Mouse (Mus musculus) embryonic facial prominence, embryonic 14.5 days (tissue): ENCODE measurements around the gene Cdk14. TPM values are rescaled to one million over a fixed set of nuclear protein-coding genes. Genes with fewer than 3 reads are reported as not detected.

Experiments
- ATAC-seq: fragments of 200-750 bp; cut with Nextera tagmentation; 2 replicates; pipeline ENCODE4 v1.8.0; 2017; ENCODE audit warnings: low read depth, moderate number of reproducible peaks, moderate TSS enrichment
- DNase-seq: peaks from one replicate; pipeline ENCODE4 v3.0.0-alpha.2; 2015; ENCODE audit warnings: low spot score
- H3K27ac ChIP-seq: fragments of 300-500 bp; sonication (generic); replicated peaks from 2 replicates; pipeline ENCODE4 v1.5.1; 2014; ENCODE audit warnings: low read depth, mild to moderate bottlenecking, low read length, moderate library complexity
- H3K27me3 ChIP-seq: fragments of 300-500 bp; sonication (generic); replicated peaks from 2 replicates; pipeline ENCODE4 v1.6.1; 2014; ENCODE audit warnings: low read length; ENCODE audit not compliant: control insufficient read depth, insufficient read depth
- H3K36me3 ChIP-seq: fragments of 300-500 bp; sonication (generic); 2 replicates; pipeline ENCODE4 v1.6.1; 2014; ENCODE audit warnings: low read length, mixed read lengths; ENCODE audit not compliant: control insufficient read depth, insufficient read depth
- H3K4me1 ChIP-seq: fragments of 300-500 bp; sonication (generic); 2 replicates; pipeline ENCODE4 v1.6.1; 2014; ENCODE audit warnings: antibody characterized with exemption, low read length; ENCODE audit not compliant: control insufficient read depth, insufficient read depth
- H3K4me2 ChIP-seq: fragments of 300-500 bp; sonication (generic); 2 replicates; pipeline ENCODE4 v1.6.1; 2014; ENCODE audit warnings: low read depth, mild to moderate bottlenecking, low read length, moderate library complexity, mixed read lengths
- H3K4me3 ChIP-seq: fragments of 300-500 bp; sonication (generic); 2 replicates; pipeline ENCODE4 v1.5.1; 2014; ENCODE audit warnings: low read depth, mild to moderate bottlenecking, low read length
- H3K9ac ChIP-seq: fragments of 300-500 bp; sonication (generic); 2 replicates; pipeline ENCODE4 v1.6.1; 2014; ENCODE audit warnings: low read depth, mild to moderate bottlenecking, low read length, moderate library complexity, mixed read lengths
- H3K9me3 ChIP-seq: fragments of 300-500 bp; sonication (generic); 2 replicates; pipeline ENCODE4 v1.6.1; 2016; ENCODE audit warnings: low read length; ENCODE audit not compliant: control insufficient read depth
- WGBS: fragments of 180-500 bp; shearing (Covaris S2); extraction: QIAGEN DNeasy Blood & Tissue Kit; methylation state at CpG from one replicate; pipeline ENCODE4 v1.1.7; 2014; 5-methylcytosine and 5-hydroxymethylcytosine counted together
- polyA plus RNA-seq: library from polyadenylated mRNA; unstranded; fragments of >200 nt; fragmentation: Nextera tagmentation; extraction: Ambion mirVana; gene quantifications from 2 replicates; pipeline ENCODE4 v1.2.1, GENCODE M21; 2014

Gene Cdk14
- polyA plus RNA-seq, 1 experiment from 2014 or later, result 33.8 TPM

- H3K4me2 ChIP-seq, result no peak overlapping the region
- no peaks in the 10 kb centered on the region for H3K27me3 ChIP-seq
- no peaks in the 10 kb centered on the region for H3K9me3 ChIP-seq
- DNase-seq (no peak), ATAC-seq (no peak)
- H3K27ac ChIP-seq, result no peak overlapping the region
- peaks cover 11% of the 10 kb centered on the region; the same call in 1 of the 2 replicates for H3K4me1 ChIP-seq
- no peak overlapping the region for H3K4me3 ChIP-seq
- H3K9ac ChIP-seq, result no peak overlapping the region
- no peaks in the 10 kb centered on the region for H3K36me3 ChIP-seq
- WGBS, result 51% methylated on average over 11 of the region's 11 CpGs
Observed at GRCm38 (mm10) chr5:4833940-4834339, 586.2 kb downstream of the Cdk14 start.

- H3K27me3 ChIP-seq, result no peaks in the 10 kb centered on the region
- H3K9me3 ChIP-seq, result no peaks in the 10 kb centered on the region
- no peaks in the 10 kb centered on the region for H3K4me1 ChIP-seq
- no peak overlapping the region for H3K9ac ChIP-seq
- ATAC-seq (no peak), DNase-seq (no peak)
- H3K27ac ChIP-seq, result no peak overlapping the region
- H3K4me2 ChIP-seq, result no peak overlapping the region
- no peak overlapping the region for H3K4me3 ChIP-seq
- H3K36me3 ChIP-seq, result no peaks in the 10 kb centered on the region
- 69% methylated on average over 2 of the region's 2 CpGs for WGBS
Observed at GRCm38 (mm10) chr5:4826886-4827285, 593.2 kb downstream of the Cdk14 start.

- DNase-seq, result no peak
- Histone ChIP-seq H3K4me2 (no peak overlapping the region), H3K36me3 (no peaks in the 10 kb centered on the region), H3K9me3 (no peaks in the 10 kb centered on the region), H3K4me3 (no peak overlapping the region), H3K4me1 (peaks cover 9% of the 10 kb centered on the region; the same call in 1 of the 2 replicates), H3K27ac (no peak overlapping the region), H3K27me3 (no peaks in the 10 kb centered on the region), H3K9ac (no peak overlapping the region)
- 51% methylated on average over 7 of the region's 7 CpGs for WGBS
- no peak for ATAC-seq
Observed at GRCm38 (mm10) chr5:4825951-4826350, 594.2 kb downstream of the Cdk14 start.

GRCm38 (mm10) chr5:4825076-4825475 is 595.0 kb downstream of the Cdk14 start:
- H3K27ac ChIP-seq, result no peak overlapping the region
- H3K9ac ChIP-seq, result no peak overlapping the region
- peaks cover 11% of the 10 kb centered on the region; the same call in 1 of the 2 replicates for H3K4me1 ChIP-seq
- H3K27me3 ChIP-seq, result no peaks in the 10 kb centered on the region
- no peak overlapping the region for H3K4me2 ChIP-seq
- H3K9me3 ChIP-seq, result no peaks in the 10 kb centered on the region
- DNase-seq (no peak), ATAC-seq (no peak)
- H3K4me3 ChIP-seq, result no peak overlapping the region
- WGBS, result 88% methylated on average over 4 of the region's 4 CpGs
- no peaks in the 10 kb centered on the region for H3K36me3 ChIP-seq

- Histone ChIP-seq H3K4me3 (no peak overlapping the region), H3K27me3 (no peaks in the 10 kb centered on the region)
- 56% methylated on average over 1 of the region's 1 CpGs for WGBS
Observed at GRCm38 (mm10) chr5:4824171-4824570, 595.9 kb downstream of the Cdk14 start.

GRCm38 (mm10) chr5:4822041-4822440 is 598.1 kb downstream of the Cdk14 start:
- no peak overlapping the region; the same call in 1 of the 2 replicates for H3K4me2 ChIP-seq
- no peaks in the 10 kb centered on the region for H3K27me3 ChIP-seq
- WGBS, result 53% methylated on average over 2 of the region's 2 CpGs
- peaks cover 11% of the 10 kb centered on the region; the same call in 1 of the 2 replicates for H3K4me1 ChIP-seq
- ATAC-seq, result no peak
- DNase-seq, result no peak
- H3K27ac ChIP-seq, result no peak overlapping the region
- no peak overlapping the region for H3K9ac ChIP-seq
- H3K4me3 ChIP-seq, result no peak overlapping the region
- no peaks in the 10 kb centered on the region for H3K9me3 ChIP-seq
- no peaks in the 10 kb centered on the region for H3K36me3 ChIP-seq

More at GRCm38 (mm10) chr5:4824171-4824570, 595.9 kb downstream of the Cdk14 start:
- DNase-seq (no peak), ATAC-seq (no peak)
- no peak overlapping the region for H3K4me2 ChIP-seq
- no peak overlapping the region for H3K9ac ChIP-seq
- H3K4me1 ChIP-seq, result peaks cover 11% of the 10 kb centered on the region; the same call in 1 of the 2 replicates
- H3K9me3 ChIP-seq, result no peaks in the 10 kb centered on the region
- no peak overlapping the region for H3K27ac ChIP-seq
- H3K36me3 ChIP-seq, result no peaks in the 10 kb centered on the region

- peaks cover 11% of the 10 kb centered on the region; the same call in 1 of the 2 replicates for H3K4me1 ChIP-seq
- no peaks in the 10 kb centered on the region for H3K9me3 ChIP-seq
- no peak; the same call in 1 of the 2 replicates for ATAC-seq
- no peak overlapping the region for H3K4me3 ChIP-seq
- H3K36me3 ChIP-seq, result no peaks in the 10 kb centered on the region
- peak overlapping the region; percentile 8; the same call in 1 of the 2 replicates for H3K9ac ChIP-seq
- 15% methylated on average over 8 of the region's 8 CpGs for WGBS
- H3K27ac ChIP-seq, result no peak overlapping the region
- H3K4me2 ChIP-seq, result peak overlapping the region; percentile 31; the same call in 1 of the 2 replicates
- no peaks in the 10 kb centered on the region for H3K27me3 ChIP-seq
- DNase-seq, result peak; percentile 33
Observed at GRCm38 (mm10) chr5:4821368-4821771, 598.7 kb downstream of the Cdk14 start.

- no peak overlapping the region for H3K9ac ChIP-seq
- no peaks in the 10 kb centered on the region for H3K27me3 ChIP-seq
- no peaks in the 10 kb centered on the region for H3K9me3 ChIP-seq
- DNase-seq (no peak), ATAC-seq (no peak)
- no peak overlapping the region for H3K27ac ChIP-seq
- H3K4me3 ChIP-seq, result no peak overlapping the region
- H3K36me3 ChIP-seq, result no peaks in the 10 kb centered on the region
- H3K4me2 ChIP-seq, result no peak overlapping the region
- 85% methylated on average over 5 of the region's 5 CpGs for WGBS
- H3K4me1 ChIP-seq, result peaks cover 17% of the 10 kb centered on the region; the same call in 1 of the 2 replicates
Observed at GRCm38 (mm10) chr5:4816981-4817380, 603.1 kb downstream of the Cdk14 start.

GRCm38 (mm10) chr5:4814465-4815204 is 605.5 kb downstream of the Cdk14 start:
- ATAC-seq, result no peak

More at GRCm38 (mm10) chr5:4814465-4815204, 605.5 kb downstream of the Cdk14 start:
- H3K4me3 ChIP-seq, result no peak overlapping the region
- WGBS, result 87% methylated on average over 7 of the region's 7 CpGs
- H3K36me3 ChIP-seq, result no peaks in the 10 kb centered on the region
- H3K4me1 ChIP-seq, result 0 out of 2 replicates have a peak, but pooled peaks cover 6% of the 10 kb centered on the region
- H3K4me2 ChIP-seq, result no peak overlapping the region
- no peak overlapping the region for H3K9ac ChIP-seq
- H3K27ac ChIP-seq, result no peak overlapping the region
- DNase-seq, result no peak
- no peaks in the 10 kb centered on the region for H3K27me3 ChIP-seq
- H3K9me3 ChIP-seq, result no peaks in the 10 kb centered on the region
